ENCODE assay signal across 9 mouse cellular contexts in the genomic region with DNA sequence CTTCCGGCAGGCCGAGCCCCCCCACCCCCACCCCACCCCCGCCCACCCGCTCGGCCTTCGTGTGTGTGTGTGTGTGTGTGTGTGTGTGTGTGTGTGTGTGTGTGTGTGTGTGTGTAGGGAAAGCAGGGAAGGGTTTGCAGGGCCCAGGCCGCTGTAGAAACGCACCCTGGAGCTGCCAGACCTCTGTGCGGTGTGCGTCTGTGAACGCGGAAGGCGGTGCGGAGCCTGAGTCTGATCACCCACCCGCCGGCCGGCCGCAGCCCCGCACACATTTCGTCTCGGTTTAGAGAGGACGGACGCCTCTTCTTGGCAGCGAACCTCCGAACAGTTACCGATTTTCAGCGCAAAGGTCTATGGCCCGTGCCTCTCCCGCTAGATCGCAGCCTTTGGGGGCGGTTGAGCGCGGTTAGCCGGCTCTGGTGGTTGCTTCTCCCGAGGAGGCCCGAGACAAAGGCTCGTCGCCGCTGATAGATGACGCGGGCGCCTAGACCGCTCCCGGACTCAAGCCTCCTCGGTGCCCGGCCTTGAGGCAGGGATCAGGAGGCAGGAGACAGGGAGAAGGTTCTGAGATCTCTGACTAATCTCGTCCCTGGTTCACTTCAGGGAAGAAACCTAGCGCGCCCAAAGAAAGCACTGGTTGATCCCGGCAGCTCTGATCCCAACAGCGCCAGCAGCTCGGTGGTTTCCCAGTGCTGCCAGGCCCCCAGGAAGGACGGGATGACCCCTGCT. TPM values are rescaled to one million over a fixed set of nuclear protein-coding genes. Genes with fewer than 3 reads are reported as not detected.
A peak's percentile ranks its signal among the peaks of the same experiment; 100 is the strongest.
DNase-seq lines count a peak whose midpoint lies in the region; ATAC-seq and TF ChIP-seq lines count a peak whose summit lies in the region.
"Had no signal": no experiment of that assay in that cellular context is flagged by ENCODE, and none has a peak within 500 bp of the region (broad histone marks: within the 10 kb centered on the region; RNA-seq: fewer than 3 reads in every experiment).

No protein-coding gene starts in this region.

- H3K4me1 ChIP-seq in heart, adult 2 months (ENCODE audit: control insufficient read depth, insufficient read depth, low read length) = no peaks in the 10 kb centered on the region
- no peaks in the 10 kb centered on the region for H3K4me1 ChIP-seq in intestine, postnatal 0 days (replicated peaks; ENCODE audit: control insufficient read depth, insufficient read depth, low read length)

- H3K9me3 ChIP-seq in intestine, postnatal 0 days (ENCODE audit: control insufficient read depth) = no peaks in the 10 kb centered on the region

- no peak for TF ChIP-seq EP300 in heart, adult 2 months (IDR thresholded peaks at IDR 0.05; ENCODE audit: insufficient read depth, low read depth, low read length)

- intact Hi-C loops in heart, adult 2 months (cut with DNase I) = no loop called here
- intact Hi-C loops in heart, postnatal 10 days (cut with DNase I) = loop anchor here (1.0 kb wide), 1 partner anchor 182 kb away; no protein-coding TSS in a partner anchor
- intact Hi-C loops in left cerebral cortex, postnatal 36 days (cut with DNase I) = no loop called here
- intact Hi-C loops in left cerebral cortex, adult 2 months (cut with DNase I) = no loop called here

- H3K36me3 ChIP-seq in heart, adult 2 months (ENCODE audit: control insufficient read depth, insufficient read depth, low read length) = no peaks in the 10 kb centered on the region
- H3K36me3 ChIP-seq in intestine, postnatal 0 days (ENCODE audit: control insufficient read depth, insufficient read depth) = no peaks in the 10 kb centered on the region

- no peak overlapping the region for H3K4me3 ChIP-seq in heart, adult 2 months
- H3K4me3 ChIP-seq in intestine, postnatal 0 days (ENCODE audit: low read depth, low read length) = 0 out of 2 replicates have a peak overlapping the region, but pooled peaks have one; percentile 11
- no peak overlapping the region for H3K4me3 ChIP-seq in left cerebral cortex, adult 2 months

- peak overlapping the region; percentile 37 for H3K4me2 ChIP-seq in intestine, postnatal 0 days (replicated peaks; ENCODE audit: low read depth)

- H3K27ac ChIP-seq in heart, adult 2 months = no peak overlapping the region
- H3K27ac ChIP-seq in intestine, postnatal 0 days (ENCODE audit: low read depth, low read length) = no peak overlapping the region
- H3K27ac ChIP-seq in left cerebral cortex, adult 2 months = no peak overlapping the region

- H3K9ac ChIP-seq in heart, adult 2 months (ENCODE audit: low read depth, low read length) = no peak overlapping the region
- H3K9ac ChIP-seq in intestine, postnatal 0 days (ENCODE audit: low read depth, low read length) = no peak overlapping the region

- ATAC-seq in intestine, postnatal 0 days = no peak

- peaks cover 36% of the 10 kb centered on the region for H3K27me3 ChIP-seq in heart, adult 2 months (ENCODE audit: control insufficient read depth, insufficient read depth, low read length)
- peaks cover 99% of the 10 kb centered on the region for H3K27me3 ChIP-seq in intestine, postnatal 0 days (replicated peaks; ENCODE audit: control insufficient read depth, insufficient read depth, low read length)

- no peaks in the 10 kb centered on the region for H3K79me2 ChIP-seq in heart, adult 2 months (replicated peaks; ENCODE audit: control insufficient read depth, insufficient read depth, low read length)

- no peak for TF ChIP-seq POLR2A in heart, adult 2 months (IDR thresholded peaks at IDR 0.05; ENCODE audit: insufficient read depth, low read depth, low read length)

- 2% methylated on average over 53 of the region's 53 CpGs for WGBS in heart, adult 2 months
- WGBS in intestine, postnatal 0 days = under 1% methylated on average over 50 of the region's 53 CpGs

- DNase-seq in heart, adult 2 months = no peak
- no peak for DNase-seq in heart, postnatal 10 days
- DNase-seq in retina, postnatal 1 day = peak; percentile 59
- no peak for DNase-seq in retina, embryonic 14.5 days (ENCODE audit: low spot score)
- peak; percentile 61 for DNase-seq in yolk sac, embryonic 10.5 days (ENCODE audit: low spot score)
- no peak for DNase-seq in left cerebral cortex, postnatal 36 days (ENCODE audit: low spot score in 2 of 2)
- DNase-seq in left cerebral cortex, adult 2 months (ENCODE audit: extremely low spot score in 1 of 2, low spot score in 2 of 2) = no peak

- peak; percentile 17; the same call in 1 of the 2 replicates for TF ChIP-seq CTCF in heart, adult 2 months (IDR thresholded peaks at IDR 0.05)
- TF ChIP-seq CTCF in intestine, postnatal 0 days (IDR thresholded peaks at IDR 0.05; ENCODE audit: low read depth) = peak; percentile 52; the same call in 1 of the 2 replicates
- no peak for TF ChIP-seq CTCF in left cerebral cortex, adult 2 months (IDR thresholded peaks at IDR 0.05)

RNA-seq across cellular contexts. Expression of a gene that starts 6.3 kb away (rescaled TPM):
- total RNA-seq in heart, adult 2 months (2021) = not detected
- polyA plus RNA-seq in heart, adult 2 months (2012; rRNA removed) = not detected in 2 replicates
- not detected for total RNA-seq in heart, postnatal 10 days (2021)
- not detected in 2 replicates for polyA plus RNA-seq in intestine, postnatal 0 days (2015; fragmentation: Nextera tagmentation; extraction: Ambion mirVana)
- not detected for total RNA-seq in left cerebral cortex, postnatal 36 days (2021)
- not detected for total RNA-seq in left cerebral cortex, adult 2 months (2021)
- polyA plus RNA-seq: brain, embryonic 14.5 days had no signal

RNA-seq across cellular contexts. Expression of a gene that starts 11.3 kb away (rescaled TPM):
- not detected for total RNA-seq in heart, adult 2 months (2021)
- polyA plus RNA-seq in heart, adult 2 months (2012; rRNA removed) = not detected in 2 replicates
- total RNA-seq in heart, postnatal 10 days (2021) = not detected
- polyA plus RNA-seq in intestine, postnatal 0 days (2015; fragmentation: Nextera tagmentation; extraction: Ambion mirVana) = not detected in 2 replicates
- total RNA-seq in left cerebral cortex, postnatal 36 days (2021) = not detected
- not detected for total RNA-seq in left cerebral cortex, adult 2 months (2021)
- polyA plus RNA-seq: brain, embryonic 14.5 days had no signal

RNA-seq across cellular contexts. Expression of a gene that starts 22.0 kb away (rescaled TPM):
- not detected for total RNA-seq in heart, adult 2 months (2021)
- not detected in 2 replicates for polyA plus RNA-seq in heart, adult 2 months (2012; rRNA removed)
- total RNA-seq in heart, postnatal 10 days (2021) = not detected
- polyA plus RNA-seq in intestine, postnatal 0 days (2015; fragmentation: Nextera tagmentation; extraction: Ambion mirVana) = not detected in 2 replicates
- not detected for total RNA-seq in left cerebral cortex, postnatal 36 days (2021)
- total RNA-seq in left cerebral cortex, adult 2 months (2021) = not detected

RNA-seq across cellular contexts. Expression of a gene that starts 23.7 kb away (rescaled TPM):
- not detected for total RNA-seq in heart, adult 2 months (2021)
- not detected in 2 replicates for polyA plus RNA-seq in heart, adult 2 months (2012; rRNA removed)
- not detected for total RNA-seq in heart, postnatal 10 days (2021)
- polyA plus RNA-seq in intestine, postnatal 0 days (2015; fragmentation: Nextera tagmentation; extraction: Ambion mirVana) = 0.25 TPM in 1 of 2 replicates, not detected in the other
- not detected for total RNA-seq in left cerebral cortex, postnatal 36 days (2021)
- total RNA-seq in left cerebral cortex, adult 2 months (2021) = not detected
- polyA plus RNA-seq: brain, embryonic 14.5 days had no signal

RNA-seq across cellular contexts. Expression of a gene that starts 24.3 kb away (rescaled TPM):
- total RNA-seq in heart, adult 2 months (2021) = not detected
- 0.20 TPM in 1 of 2 replicates, not detected in the other for polyA plus RNA-seq in heart, adult 2 months (2012; rRNA removed)
- total RNA-seq in heart, postnatal 10 days (2021) = under 1 TPM; 0.12 to 0.15 TPM
- 3.4 and 3.9 TPM in 2 replicates for polyA plus RNA-seq in intestine, postnatal 0 days (2015; fragmentation: Nextera tagmentation; extraction: Ambion mirVana)
- total RNA-seq in left cerebral cortex, postnatal 36 days (2021) = not detected
- total RNA-seq in left cerebral cortex, adult 2 months (2021) = not detected

Comparison
In these comparisons a context has a peak if more than half of its experiments do, and no peak if none do; other contexts are left out.
1. DNase-seq: peak in retina, postnatal 1 day (single experiment) and yolk sac, embryonic 10.5 days (single experiment); none in heart, adult 2 months (0 of 2), heart, postnatal 10 days (0 of 2), retina, embryonic 14.5 days (single experiment), left cerebral cortex, postnatal 36 days (0 of 2) and left cerebral cortex, adult 2 months (0 of 2).